Mouse (Mus musculus): ENCODE measurements around the gene Rai14. TPM values are rescaled to one million over a fixed set of nuclear protein-coding genes. Genes with fewer than 3 reads are reported as not detected.

Gene Rai14
- polyA plus RNA-seq, 1 experiment from 2014 or later = 81.3 TPM

GRCm38 (mm10) chr15:10596871-10597270 lies 117.6 kb downstream of the Rai14 start:
- 0 out of 2 replicates have a peak, but pooled peaks cover 18% of the 10 kb centered on the region for H3K36me3 ChIP-seq
- H3K9me3 ChIP-seq = no peaks in the 10 kb centered on the region
- H3K9ac ChIP-seq (replicated peaks) = no peak overlapping the region
- no peaks in the 10 kb centered on the region for H3K27me3 ChIP-seq
- ATAC-seq (ENCODE audit: low FRiP score, low read depth) = no peak
- WGBS = 91% methylated on average over 9 of the region's 9 CpGs
- H3K27ac ChIP-seq (replicated peaks) = no peak overlapping the region
- H3K4me3 ChIP-seq = no peak overlapping the region
- H3K4me1 ChIP-seq = 0 out of 2 replicates have a peak, but pooled peaks cover 4% of the 10 kb centered on the region
- H3K4me2 ChIP-seq (replicated peaks) = no peak overlapping the region

- WGBS = 73% methylated on average over 6 of the region's 6 CpGs
- H3K4me3 ChIP-seq = no peak overlapping the region
- H3K27me3 ChIP-seq = no peaks in the 10 kb centered on the region
- no peak overlapping the region for H3K4me2 ChIP-seq (replicated peaks)
- H3K9ac ChIP-seq (replicated peaks) = no peak overlapping the region
- 0 out of 2 replicates have a peak, but pooled peaks cover 20% of the 10 kb centered on the region for H3K36me3 ChIP-seq
- no peak overlapping the region for H3K27ac ChIP-seq (replicated peaks)
- no peak for ATAC-seq (ENCODE audit: low FRiP score, low read depth)
- 0 out of 2 replicates have a peak, but pooled peaks cover 4% of the 10 kb centered on the region for H3K4me1 ChIP-seq
- no peaks in the 10 kb centered on the region for H3K9me3 ChIP-seq
Measured at GRCm38 (mm10) chr15:10595408-10595807, 119.0 kb downstream of the Rai14 start.

- 0 out of 2 replicates have a peak, but pooled peaks cover 4% of the 10 kb centered on the region for H3K4me1 ChIP-seq
- H3K4me2 ChIP-seq (replicated peaks) = no peak overlapping the region
- no peaks in the 10 kb centered on the region for H3K27me3 ChIP-seq
- 0 out of 2 replicates have a peak, but pooled peaks cover 20% of the 10 kb centered on the region for H3K36me3 ChIP-seq
- no peak overlapping the region for H3K27ac ChIP-seq (replicated peaks)
- H3K9ac ChIP-seq (replicated peaks) = no peak overlapping the region
- no peak overlapping the region for H3K4me3 ChIP-seq
- no peaks in the 10 kb centered on the region for H3K9me3 ChIP-seq
- ATAC-seq (ENCODE audit: low FRiP score, low read depth) = no peak
- WGBS = 90% methylated on average over 10 of the region's 10 CpGs
Measured at GRCm38 (mm10) chr15:10594910-10595309, 119.5 kb downstream of the Rai14 start.

- Histone ChIP-seq H3K27ac (replicated peaks) (no peak overlapping the region), H3K9ac (replicated peaks) (no peak overlapping the region), H3K27me3 (no peaks in the 10 kb centered on the region), H3K4me2 (replicated peaks) (no peak overlapping the region), H3K9me3 (no peaks in the 10 kb centered on the region), H3K4me3 (no peak overlapping the region), H3K4me1 (no peaks in the 10 kb centered on the region), H3K36me3 (peaks cover 26% of the 10 kb centered on the region; the same call in 1 of the 2 replicates)
- WGBS = 88% methylated on average over 6 of the region's 6 CpGs
- ATAC-seq (ENCODE audit: low FRiP score, low read depth) = no peak
Measured at GRCm38 (mm10) chr15:10593094-10593493, 121.3 kb downstream of the Rai14 start.

- H3K9ac ChIP-seq (replicated peaks) = no peak overlapping the region
- no peaks in the 10 kb centered on the region for H3K4me1 ChIP-seq
- no peak overlapping the region for H3K4me3 ChIP-seq
- H3K36me3 ChIP-seq = peaks cover 24% of the 10 kb centered on the region
- no peaks in the 10 kb centered on the region for H3K27me3 ChIP-seq
- H3K9me3 ChIP-seq = no peaks in the 10 kb centered on the region
- 87% methylated on average over 2 of the region's 2 CpGs for WGBS
- no peak for ATAC-seq (ENCODE audit: low FRiP score, low read depth)
- no peak overlapping the region for H3K27ac ChIP-seq (replicated peaks)
- no peak overlapping the region for H3K4me2 ChIP-seq (replicated peaks)
Measured at GRCm38 (mm10) chr15:10586565-10586964, 127.9 kb downstream of the Rai14 start.

- no peaks in the 10 kb centered on the region for H3K27me3 ChIP-seq
- H3K4me2 ChIP-seq (replicated peaks) = no peak overlapping the region
- WGBS = 79% methylated on average over 10 of the region's 10 CpGs
- H3K36me3 ChIP-seq = peaks cover 24% of the 10 kb centered on the region
- 0 out of 2 replicates have a peak, but pooled peaks have one; percentile 38 for ATAC-seq (ENCODE audit: low FRiP score, low read depth)
- no peak overlapping the region for H3K4me3 ChIP-seq
- no peaks in the 10 kb centered on the region for H3K4me1 ChIP-seq
- H3K27ac ChIP-seq (replicated peaks) = no peak overlapping the region
- no peak overlapping the region for H3K9ac ChIP-seq (replicated peaks)
- no peaks in the 10 kb centered on the region for H3K9me3 ChIP-seq
Measured at GRCm38 (mm10) chr15:10584359-10585187, 129.9 kb downstream of the Rai14 start.

- H3K9me3 ChIP-seq = no peaks in the 10 kb centered on the region
- peak; percentile 82 for ATAC-seq (ENCODE audit: low FRiP score, low read depth)
- 60% methylated on average over 8 of the region's 8 CpGs for WGBS
- H3K36me3 ChIP-seq = peaks cover 22% of the 10 kb centered on the region
- no peak overlapping the region for H3K4me3 ChIP-seq
- no peaks in the 10 kb centered on the region for H3K27me3 ChIP-seq
- H3K4me2 ChIP-seq (replicated peaks) = no peak overlapping the region
- no peak overlapping the region for H3K27ac ChIP-seq (replicated peaks)
- no peaks in the 10 kb centered on the region for H3K4me1 ChIP-seq
- H3K9ac ChIP-seq (replicated peaks) = no peak overlapping the region
Measured at GRCm38 (mm10) chr15:10583408-10583807, 131.0 kb downstream of the Rai14 start.

GRCm38 (mm10) chr15:10579159-10579558 lies 135.3 kb downstream of the Rai14 start:
- no peak for ATAC-seq (ENCODE audit: low FRiP score, low read depth)
- peaks cover 50% of the 10 kb centered on the region for H3K36me3 ChIP-seq
- WGBS = 95% methylated on average over 3 of the region's 3 CpGs

GRCm38 (mm10) chr15:10566486-10566885 lies 147.9 kb downstream of the Rai14 start:
- H3K4me1 ChIP-seq = no peaks in the 10 kb centered on the region
- H3K27me3 ChIP-seq = no peaks in the 10 kb centered on the region
- no peak overlapping the region for H3K4me3 ChIP-seq
- H3K9me3 ChIP-seq = no peaks in the 10 kb centered on the region
- H3K4me2 ChIP-seq (replicated peaks) = no peak overlapping the region
- WGBS = 86% methylated on average over 7 of the region's 7 CpGs
- no peak overlapping the region for H3K27ac ChIP-seq (replicated peaks)
- no peak for ATAC-seq (ENCODE audit: low FRiP score, low read depth)
- peaks cover 42% of the 10 kb centered on the region for H3K36me3 ChIP-seq
- no peak overlapping the region for H3K9ac ChIP-seq (replicated peaks)

More at GRCm38 (mm10) chr15:10579159-10579558, 135.3 kb downstream of the Rai14 start:
- Histone ChIP-seq H3K9ac (replicated peaks) (no peak overlapping the region), H3K4me3 (no peak overlapping the region), H3K27me3 (no peaks in the 10 kb centered on the region), H3K9me3 (no peaks in the 10 kb centered on the region), H3K4me2 (replicated peaks) (no peak overlapping the region), H3K27ac (replicated peaks) (no peak overlapping the region), H3K4me1 (no peaks in the 10 kb centered on the region)

- H3K4me3 ChIP-seq = no peak overlapping the region
- no peaks in the 10 kb centered on the region for H3K4me1 ChIP-seq
- H3K4me2 ChIP-seq (replicated peaks) = no peak overlapping the region
- H3K9ac ChIP-seq (replicated peaks) = no peak overlapping the region
- no peak for ATAC-seq (ENCODE audit: low FRiP score, low read depth)
- WGBS = 54% methylated on average over 1 of the region's 1 CpGs
- H3K9me3 ChIP-seq = no peaks in the 10 kb centered on the region
- no peaks in the 10 kb centered on the region for H3K27me3 ChIP-seq
- H3K36me3 ChIP-seq = peaks cover 24% of the 10 kb centered on the region
- no peak overlapping the region for H3K27ac ChIP-seq (replicated peaks)
Measured at GRCm38 (mm10) chr15:10564201-10564600, 150.2 kb downstream of the Rai14 start.

GRCm38 (mm10) chr15:10562281-10562680 lies 152.1 kb downstream of the Rai14 start:
- no peaks in the 10 kb centered on the region for H3K4me1 ChIP-seq
- no peak for ATAC-seq (ENCODE audit: low FRiP score, low read depth)
- H3K27me3 ChIP-seq = no peaks in the 10 kb centered on the region
- no peaks in the 10 kb centered on the region for H3K9me3 ChIP-seq
- H3K4me3 ChIP-seq = no peak overlapping the region
- no peak overlapping the region for H3K4me2 ChIP-seq (replicated peaks)
- peaks cover 6% of the 10 kb centered on the region for H3K36me3 ChIP-seq
- no peak overlapping the region for H3K27ac ChIP-seq (replicated peaks)
- no peak overlapping the region for H3K9ac ChIP-seq (replicated peaks)

GRCm38 (mm10) chr15:10560005-10560404 lies 154.4 kb downstream of the Rai14 start:
- Histone ChIP-seq H3K27me3 (no peaks in the 10 kb centered on the region), H3K9me3 (no peaks in the 10 kb centered on the region), H3K4me1 (no peaks in the 10 kb centered on the region), H3K4me2 (replicated peaks) (no peak overlapping the region), H3K36me3 (no peaks in the 10 kb centered on the region), H3K4me3 (no peak overlapping the region), H3K27ac (replicated peaks) (no peak overlapping the region), H3K9ac (replicated peaks) (no peak overlapping the region)
- 95% methylated on average over 7 of the region's 7 CpGs for WGBS
- ATAC-seq (ENCODE audit: low FRiP score, low read depth) = no peak
